Mouse (Mus musculus) ES-Bruce4 (cell line): ENCODE results near the gene March7.

Experiments used
- CTCF ChIP-seq: IDR thresholded peaks from one replicate; pipeline ENCODE4 v1.8.1; 2011; ENCODE audit warnings: low read depth, low read length
- EP300 ChIP-seq: IDR thresholded peaks from 2 replicates; pipeline ENCODE4 v1.6.1; 2011; ENCODE audit warnings: low read depth, low read length; ENCODE audit not compliant: insufficient read depth
- POLR2A ChIP-seq: IDR thresholded peaks from one replicate; pipeline ENCODE4 v1.8.1; 2011; ENCODE audit warnings: low read length; ENCODE audit not compliant: insufficient read depth

DNA sequence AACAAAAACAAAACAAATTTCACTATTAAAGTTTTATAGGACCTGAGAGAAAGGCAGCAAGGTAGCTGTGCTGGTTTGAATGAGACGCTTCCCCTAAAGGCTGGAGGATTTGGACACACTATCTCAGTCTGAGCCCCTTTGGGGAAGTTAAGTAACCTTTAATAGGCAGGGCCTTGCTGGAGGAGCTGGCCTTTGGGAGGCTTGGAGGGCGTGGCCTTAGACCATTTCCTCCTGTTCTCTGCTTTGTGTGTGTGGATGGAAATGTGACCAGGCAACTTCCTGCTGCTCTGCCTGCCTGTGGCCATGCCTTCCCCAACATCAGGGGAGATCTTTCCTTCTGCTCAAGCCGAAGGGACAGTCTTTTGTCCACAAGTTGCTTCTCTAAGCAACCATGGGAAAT is 88.6 kb downstream of the March7 start:
- TF ChIP-seq POLR2A, result no peak
- no peak for TF ChIP-seq CTCF
- no peak for TF ChIP-seq EP300
